Mouse (Mus musculus) WW6 (cell line): ENCODE results near the gene Olfr432.
"Not testable (repeated sequence)": the region's sequence is repeated elsewhere in the genome, so short reads cannot be mapped to it uniquely, and the experiment has no call there.

ENCODE experiments used
- DNase-seq: peaks from one replicate; pipeline ENCODE4 v3.0.0-alpha.2; 2013; ENCODE audit warnings: low read depth, low spot score

The Olfr432 gene

DNA sequence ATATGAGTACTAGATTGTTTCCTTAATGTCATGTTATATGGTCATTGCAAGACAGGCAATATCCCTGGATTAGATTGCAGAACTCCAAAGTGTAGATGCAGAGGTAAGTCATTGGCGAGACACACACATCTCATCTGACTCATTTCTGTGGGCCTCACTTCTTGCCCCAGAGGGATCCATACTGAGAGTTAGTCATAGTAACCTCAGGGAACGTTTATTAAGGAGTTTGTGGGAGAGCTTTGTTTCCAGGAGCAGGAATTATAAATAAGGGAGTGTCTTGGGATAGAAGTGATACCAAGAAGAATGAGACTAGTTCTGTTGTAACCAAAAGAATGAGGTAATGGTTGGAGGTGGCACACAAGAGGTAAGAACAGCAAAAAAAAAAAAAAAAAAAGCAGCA, at the start of gene Olfr432:
Olfr432 (plus strand) TSS at position 313 of the 400 bp plus-strand sequence.
- DNase-seq = no peak

DNA sequence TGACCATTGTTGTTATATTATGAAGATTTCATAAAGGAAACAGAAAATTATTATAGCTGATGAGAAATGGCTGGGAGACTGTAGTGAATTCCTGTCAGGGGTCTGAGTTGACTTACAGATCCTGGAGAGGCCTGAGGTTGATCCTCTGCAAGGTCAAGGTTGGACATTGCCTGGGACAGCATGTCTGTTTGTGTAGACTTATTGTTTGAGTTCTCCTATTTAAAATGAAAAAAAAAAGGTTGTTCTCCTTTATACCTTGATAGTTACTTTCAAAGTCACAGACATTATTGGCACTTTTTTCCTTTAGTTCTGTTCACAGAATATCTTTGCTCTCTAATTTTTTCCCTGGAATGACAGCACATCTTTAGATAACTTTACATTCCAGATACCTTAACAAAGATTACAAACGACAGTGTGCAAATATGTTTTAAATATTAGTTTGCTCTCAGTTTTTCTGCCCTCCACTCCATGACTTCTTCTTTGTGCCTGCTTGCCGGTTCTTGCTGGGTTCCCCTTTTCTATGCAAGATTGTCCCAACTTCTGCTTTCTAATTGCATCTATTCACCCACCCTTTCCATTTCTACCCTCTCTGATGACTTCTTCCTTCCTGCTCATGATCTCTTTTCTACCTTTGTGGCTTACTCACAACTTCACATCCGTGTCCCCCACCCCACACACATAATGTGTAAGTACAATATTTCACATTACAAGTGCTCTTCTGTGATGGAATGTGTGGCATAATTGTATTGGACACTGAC, 44.5 kb upstream of the Olfr432 start:
- DNase-seq = not testable (repeated sequence)

DNA sequence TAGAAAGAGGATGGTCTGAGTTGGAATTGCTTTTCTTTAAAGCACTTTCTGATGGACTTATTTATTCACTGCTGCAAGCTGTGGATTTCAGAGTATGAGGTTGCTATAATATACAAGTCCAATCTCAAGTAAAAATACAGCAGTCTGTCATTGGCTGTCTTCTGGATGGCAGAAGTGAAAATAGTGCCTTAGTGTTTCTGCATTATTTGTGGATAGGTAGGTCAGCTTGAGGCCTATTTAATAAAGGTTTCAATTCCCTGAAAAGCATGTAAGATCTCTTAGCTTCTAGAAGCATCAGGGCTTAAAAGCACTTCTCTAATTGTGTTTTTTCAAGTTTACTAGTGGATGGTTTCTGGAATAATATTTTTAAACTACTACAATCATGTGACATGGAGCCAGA, 42.0 kb upstream of the Olfr432 start:
- DNase-seq = not testable (repeated sequence)

DNA sequence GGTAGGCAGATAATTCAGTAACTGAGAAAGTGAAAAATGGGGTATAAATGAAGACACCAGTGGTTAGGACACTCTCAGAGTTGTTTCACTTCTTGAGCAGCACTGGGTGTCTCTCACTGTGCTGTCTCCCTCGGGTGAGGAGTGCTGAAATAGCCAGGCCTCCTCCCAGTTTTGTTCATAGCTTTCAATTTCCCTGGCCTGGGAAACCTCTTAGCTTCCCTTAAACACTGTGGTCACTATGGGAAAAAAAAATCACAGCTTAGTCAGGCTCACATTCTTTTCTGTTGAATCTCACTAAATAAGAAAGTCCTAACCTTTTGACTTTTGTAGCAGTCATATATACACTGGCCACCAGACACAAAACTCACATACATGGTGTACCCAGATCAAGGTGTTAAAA, 17.3 kb upstream of the Olfr432 start, which contains the start of gene Ifi205:
Ifi205 (minus strand) TSS at position 113 of the 400 bp plus-strand sequence.
- no peak for DNase-seq

DNA sequence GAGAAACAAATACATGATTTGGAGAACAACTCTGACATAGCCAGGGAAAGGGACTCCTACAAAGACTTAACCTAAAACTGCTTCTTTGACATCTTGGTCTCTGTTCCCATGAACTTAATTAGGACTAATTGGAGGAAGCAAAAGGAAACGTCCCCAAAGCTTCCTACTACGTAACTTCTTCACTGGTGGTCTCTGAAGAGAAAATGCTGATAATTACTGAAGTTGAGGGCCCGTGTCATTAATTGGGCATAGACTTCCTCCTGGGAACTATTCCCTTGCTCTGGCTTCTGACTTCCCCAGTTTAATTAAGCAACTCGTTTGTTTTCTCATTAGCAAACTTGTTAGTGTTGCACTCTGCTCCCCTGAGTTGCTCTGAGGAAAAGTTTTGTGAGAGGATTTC, 13.2 kb upstream of the Olfr432 start:
- DNase-seq = no peak

DNA sequence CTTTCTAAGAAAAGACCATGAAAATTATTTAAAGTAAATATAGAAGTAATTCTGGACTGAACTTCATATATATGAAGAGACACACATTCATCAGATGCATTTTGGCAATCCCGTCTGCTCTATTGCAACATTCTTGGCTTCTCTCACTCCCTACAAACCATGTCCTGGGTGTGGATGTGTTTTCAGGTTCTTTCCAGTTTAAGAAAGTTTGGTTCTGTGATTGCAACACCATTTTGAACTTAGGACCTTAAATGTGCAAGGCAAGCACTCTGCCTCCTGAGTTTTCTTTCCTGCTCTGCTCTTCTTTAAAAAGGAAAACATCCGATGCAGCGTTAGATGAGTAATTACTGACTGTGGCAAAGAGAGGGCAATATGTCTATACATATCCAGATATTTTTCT, 10.5 kb upstream of the Olfr432 start:
- DNase-seq = no peak

DNA sequence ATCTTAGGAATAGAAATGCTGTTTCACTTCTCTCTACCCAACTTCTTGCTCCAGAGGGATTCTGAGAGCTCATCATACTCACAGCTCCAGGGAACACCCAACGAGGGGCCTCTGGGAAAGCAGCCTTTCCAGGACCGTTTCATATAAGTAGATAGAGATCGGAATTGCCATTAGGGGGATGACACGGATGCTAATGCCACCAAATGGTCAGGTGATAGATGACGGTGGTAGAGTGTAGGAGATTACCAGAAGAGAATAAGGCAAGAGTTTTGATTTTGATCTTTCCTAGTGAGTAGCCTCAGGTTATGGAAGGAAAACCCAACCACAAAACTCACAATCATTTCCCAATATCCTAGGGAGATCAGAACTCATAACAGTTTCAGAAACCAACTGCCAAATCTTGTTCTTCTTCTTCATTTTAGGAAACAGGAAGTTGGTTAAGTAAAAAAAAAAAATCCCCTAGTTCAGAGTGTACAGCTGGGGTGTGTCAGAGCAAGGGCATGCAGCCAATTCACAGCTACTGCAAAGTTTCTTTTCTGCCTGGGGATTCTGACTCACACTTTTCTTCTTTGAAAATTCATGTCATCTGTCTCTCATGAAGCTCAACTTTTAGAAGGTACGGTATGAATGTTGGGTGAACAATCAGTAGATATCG, 8.4 kb upstream of the Olfr432 start, which contains the start of gene Olfr433:
Olfr433 (plus strand) TSS at position 183 of the 655 bp plus-strand sequence.
- no peak for DNase-seq

DNA sequence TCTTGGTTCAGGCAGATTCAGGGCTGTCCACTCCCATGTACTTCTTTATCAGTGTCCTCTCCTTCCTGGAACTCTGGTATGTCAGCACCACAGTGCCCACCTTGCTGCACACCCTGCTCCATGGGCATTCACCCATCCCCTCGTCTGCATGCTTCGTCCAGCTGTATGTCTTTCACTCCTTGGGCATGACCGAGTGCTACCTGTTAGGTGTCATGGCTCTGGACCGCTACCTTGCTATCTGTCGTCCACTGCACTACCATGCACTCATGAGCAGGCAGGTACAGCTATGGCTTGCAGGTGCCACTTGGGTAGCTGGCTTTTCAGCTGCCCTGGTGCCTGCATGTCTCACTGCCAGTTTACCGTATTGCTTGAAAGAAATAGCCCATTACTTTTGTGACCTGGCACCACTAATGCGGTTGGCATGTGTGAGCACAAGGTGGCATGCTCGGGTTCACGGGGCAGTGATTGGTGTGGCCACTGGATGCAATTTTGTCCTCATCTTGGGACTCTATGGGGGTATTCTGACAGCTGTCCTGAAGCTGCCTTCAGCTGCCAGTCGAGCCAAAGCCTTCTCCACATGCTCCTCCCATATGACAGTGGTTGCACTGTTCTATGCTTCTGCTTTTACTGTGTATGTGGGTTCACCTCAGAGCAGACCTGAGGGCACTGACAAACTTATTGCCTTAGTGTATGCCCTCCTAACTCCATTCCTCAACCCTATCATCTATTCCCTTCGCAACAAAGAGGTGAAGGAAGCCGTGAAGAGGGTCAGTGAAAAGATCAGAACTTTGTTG, 6.7 kb upstream of the Olfr432 start:
- DNase-seq = not testable (repeated sequence)

DNA sequence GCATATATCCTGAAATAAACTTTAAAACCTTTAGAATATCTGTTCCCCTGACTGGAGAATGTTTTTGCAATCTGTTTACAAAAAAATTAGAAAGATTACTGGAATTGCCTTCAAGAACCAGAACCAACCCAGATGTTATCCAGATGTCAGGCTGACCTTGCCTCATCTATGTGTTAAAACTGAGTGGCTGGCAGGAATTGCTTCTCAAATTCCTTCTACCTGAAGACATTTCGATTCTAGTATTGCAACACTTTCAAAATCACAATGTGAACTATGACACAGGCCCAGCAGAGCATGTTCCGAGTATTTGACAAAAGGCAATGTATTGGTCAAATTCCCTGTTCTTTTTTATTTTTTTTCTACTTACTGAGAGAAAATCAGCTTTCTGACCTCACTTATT, 4.6 kb upstream of the Olfr432 start:
- no peak for DNase-seq

DNA sequence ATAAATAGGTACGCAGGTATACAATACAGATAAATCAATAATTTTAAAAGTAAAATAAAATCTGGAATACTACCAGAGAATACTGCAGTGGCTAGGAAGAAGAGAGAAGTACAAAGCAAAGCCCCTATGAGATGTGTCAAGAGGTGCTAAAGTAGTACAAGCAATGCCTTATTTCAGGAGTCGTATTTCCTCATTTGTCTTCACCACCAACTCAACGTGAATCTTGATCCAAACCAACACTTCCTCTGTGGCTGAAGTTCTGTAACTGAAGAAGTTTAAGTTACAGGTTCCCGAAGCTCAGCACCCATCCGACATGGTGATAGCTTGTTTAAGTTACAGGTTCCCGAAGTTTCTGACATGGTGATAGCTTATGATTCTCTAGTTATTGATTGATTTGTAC, 778 bp upstream of the Olfr432 start:
- not testable (repeated sequence) for DNase-seq

DNA sequence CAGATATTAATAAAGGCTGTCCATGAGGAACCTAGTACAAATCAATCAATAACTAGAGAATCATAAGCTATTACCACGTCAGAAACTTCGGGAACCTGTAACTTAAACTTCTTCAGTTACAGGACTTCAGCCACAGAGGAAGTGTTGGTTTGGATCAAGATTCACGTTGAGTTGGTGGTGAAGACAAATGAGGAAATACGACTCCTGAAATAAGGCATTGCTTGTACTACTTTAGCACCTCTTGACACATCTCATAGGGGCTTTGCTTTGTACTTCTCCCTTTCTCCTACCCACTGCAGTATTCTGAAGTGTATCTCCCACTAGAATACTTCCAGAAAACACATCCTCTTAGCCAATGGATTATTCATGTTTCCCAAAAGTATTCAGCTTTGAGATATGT, 352 bp downstream of the Olfr432 start:
- not testable (repeated sequence) for DNase-seq

DNA sequence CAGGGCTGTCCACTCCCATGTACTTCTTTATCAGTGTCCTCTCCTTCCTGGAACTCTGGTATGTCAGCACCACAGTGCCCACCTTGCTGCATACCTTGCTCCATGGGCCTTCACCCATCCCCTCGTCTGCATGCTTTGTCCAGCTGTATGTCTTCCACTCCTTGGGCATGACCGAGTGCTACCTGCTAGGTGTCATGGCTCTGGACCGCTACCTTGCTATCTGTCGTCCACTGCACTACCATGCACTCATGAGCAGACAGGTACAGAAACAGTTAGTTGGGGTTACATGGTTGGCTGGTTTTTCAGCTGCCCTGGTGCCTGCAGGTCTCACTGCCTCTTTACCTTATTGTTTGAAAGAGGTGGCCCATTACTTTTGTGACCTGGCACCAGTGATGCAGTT, 1.5 kb downstream of the Olfr432 start:
- DNase-seq = no peak

DNA sequence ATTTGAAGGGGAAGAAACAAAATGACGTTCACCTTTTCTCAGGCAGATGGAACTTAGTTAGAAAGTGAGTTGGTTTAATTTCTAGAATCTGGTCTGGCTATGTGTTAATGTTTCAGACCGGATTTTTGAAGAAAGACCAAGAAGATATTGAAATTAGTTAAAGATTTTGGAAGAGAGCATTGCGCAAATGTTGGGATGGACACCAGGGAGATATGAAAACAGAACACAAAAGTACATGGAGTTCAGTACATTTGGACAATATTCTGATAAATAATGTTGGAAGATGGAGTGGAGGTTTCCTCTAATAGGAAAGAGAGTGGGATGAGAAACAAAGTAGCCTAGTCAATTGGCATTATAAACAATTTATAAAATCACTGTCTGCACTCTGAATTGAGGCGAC, 2.5 kb downstream of the Olfr432 start:
- no peak for DNase-seq

DNA sequence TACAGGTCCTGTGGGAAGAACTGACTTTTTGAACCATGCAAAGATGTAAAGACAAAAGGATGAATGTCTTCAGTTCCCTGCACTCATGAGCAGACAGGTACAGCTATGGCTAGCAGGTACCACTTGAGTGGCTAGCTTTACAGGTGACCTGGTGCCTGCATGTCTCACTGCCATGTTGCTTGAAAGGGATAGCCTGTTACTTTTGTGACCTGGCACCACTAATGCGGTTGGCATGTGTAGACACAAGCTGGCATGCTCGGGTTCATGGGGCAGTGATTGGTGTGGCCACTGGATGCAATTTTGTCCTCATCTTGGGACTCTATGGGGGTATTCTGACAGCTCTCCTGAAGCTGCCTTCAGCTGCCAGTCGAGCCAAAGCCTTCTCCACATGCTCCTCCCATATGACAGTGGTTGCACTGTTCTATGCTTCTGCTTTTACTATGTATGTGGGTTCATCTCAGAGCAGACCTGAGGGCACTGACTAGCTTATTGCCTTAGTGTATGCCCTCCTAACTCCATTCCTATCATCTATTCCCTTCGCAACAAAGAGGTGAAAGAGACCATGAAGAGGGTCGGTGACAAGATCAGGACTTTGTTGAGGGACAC, 3.0 kb downstream of the Olfr432 start:
- DNase-seq = no peak

DNA sequence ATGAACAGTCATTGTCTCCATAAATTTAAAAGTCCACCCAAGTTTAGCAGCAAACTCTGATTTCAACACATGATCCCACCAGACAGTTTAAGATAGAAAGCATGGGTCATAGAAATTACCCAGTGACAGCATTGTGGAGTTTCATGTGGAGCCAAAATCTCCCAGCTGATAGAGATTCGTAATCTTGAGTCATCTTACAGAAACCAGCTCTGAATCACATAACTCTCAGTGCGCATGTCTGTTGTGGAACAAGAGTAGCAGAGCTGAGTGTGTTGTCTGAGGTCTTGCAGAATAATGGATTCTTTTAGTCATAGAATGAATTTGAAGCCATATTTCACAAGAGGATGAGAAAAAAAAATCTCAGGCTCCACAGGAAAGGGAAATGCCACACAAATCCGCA, 4.0 kb downstream of the Olfr432 start:
- no peak for DNase-seq

DNA sequence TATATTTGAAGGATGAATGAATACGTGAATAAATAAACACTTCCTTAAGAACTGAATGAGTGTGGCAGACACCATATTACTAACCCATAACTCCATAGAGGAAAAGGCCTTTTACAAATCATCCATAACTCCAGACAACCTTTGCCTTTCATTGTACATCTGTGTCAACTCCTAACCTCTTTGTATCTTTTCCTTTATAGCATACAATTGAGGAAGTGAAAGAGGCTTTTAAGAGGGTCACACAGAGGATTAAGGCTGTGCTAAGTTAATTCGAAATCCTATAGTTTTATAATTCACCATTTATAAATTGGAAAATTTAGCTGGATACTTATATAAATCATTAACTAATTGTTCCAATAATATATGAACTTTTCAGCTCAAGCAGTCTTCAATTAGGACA, 6.2 kb downstream of the Olfr432 start:
- no peak for DNase-seq

DNA sequence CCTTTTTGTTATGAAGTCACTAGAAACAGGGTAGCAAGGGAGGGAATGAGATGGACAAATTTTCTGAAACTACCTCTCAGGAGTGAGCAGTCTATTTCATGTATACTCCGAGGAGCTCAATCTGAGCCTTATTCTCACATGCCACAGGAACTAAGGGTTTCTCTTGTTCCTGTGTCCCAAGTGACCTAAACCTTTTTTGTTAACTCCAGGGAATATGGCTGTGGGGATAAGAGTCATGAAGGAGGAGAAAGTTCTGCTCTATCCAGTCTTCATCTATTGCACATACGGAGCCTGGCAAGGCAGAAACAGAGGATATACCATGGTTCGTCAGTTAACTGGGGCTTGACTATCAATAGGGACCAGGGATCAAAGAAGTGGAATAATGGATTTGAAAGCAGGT, 17.3 kb downstream of the Olfr432 start, which contains the start of gene Olfr430:
Olfr430 (plus strand) TSS at position 301 of the 400 bp plus-strand sequence.
- no peak for DNase-seq

DNA sequence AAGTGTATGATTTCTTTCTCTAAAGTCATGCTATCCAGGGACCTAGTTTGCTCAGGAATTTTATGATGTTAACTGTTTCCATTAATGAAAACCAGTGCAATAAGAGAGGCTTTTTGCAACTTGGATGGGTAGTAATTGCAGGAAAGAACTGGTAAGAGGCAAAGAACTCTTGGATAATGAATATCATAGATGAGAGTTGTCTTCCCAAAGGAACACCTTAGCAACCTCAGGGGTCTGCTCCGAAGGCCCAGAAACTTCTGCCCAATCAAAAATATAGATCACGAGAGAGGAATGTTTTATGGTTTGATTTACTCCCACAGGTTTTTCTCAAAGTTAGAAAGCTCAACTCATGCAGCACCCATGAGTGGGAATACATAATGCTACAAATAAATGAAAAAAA, 35.0 kb downstream of the Olfr432 start, which contains the start of gene Olfr429:
Olfr429 (plus strand) TSS at position 301 of the 400 bp plus-strand sequence.
- no peak for DNase-seq

DNA sequence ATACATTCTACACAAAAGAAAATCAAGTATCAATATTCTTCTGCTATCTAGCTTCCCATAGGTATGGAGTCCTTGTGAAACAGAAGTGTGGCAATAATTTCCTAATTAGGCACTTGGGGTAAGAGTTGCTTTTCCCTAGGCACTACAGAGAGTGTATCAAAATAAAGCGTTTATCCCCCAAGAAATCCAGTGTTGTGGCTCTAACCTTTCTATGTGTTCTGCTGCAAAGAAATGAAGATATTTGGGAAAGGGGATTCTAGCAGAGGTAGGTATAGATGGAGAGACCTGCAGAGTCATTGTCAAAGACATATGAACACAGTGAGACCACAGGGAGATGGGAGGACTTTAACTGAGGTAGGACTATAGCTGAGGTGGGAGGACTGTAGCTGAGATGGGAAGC, 47.6 kb downstream of the Olfr432 start, which contains the start of gene Olfr427:
Olfr427 (plus strand) TSS at position 301 of the 400 bp plus-strand sequence.
- DNase-seq = no peak

DNA sequence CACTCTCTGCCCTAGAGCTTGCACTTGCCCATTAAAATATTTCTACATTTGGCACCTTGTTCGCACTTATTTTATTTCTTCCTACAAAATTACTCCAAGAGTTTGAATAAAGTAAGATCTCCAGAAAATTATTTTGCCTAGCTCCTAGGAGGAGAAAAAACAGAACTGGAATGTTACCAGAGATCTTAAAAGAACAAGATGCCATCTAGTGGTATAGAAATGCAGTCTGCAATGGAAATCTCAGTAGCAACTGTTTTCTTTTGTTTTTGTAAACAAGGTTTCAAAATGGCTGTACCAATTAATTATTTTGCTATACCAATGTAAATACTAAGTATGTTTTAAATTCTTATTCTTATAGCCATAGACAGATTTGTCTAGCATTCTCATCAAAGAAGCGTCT, 54.7 kb downstream of the Olfr432 start:
- no peak for DNase-seq
